Mouse (Mus musculus) CH12.LX (cell line): Measurements from ENCODE around the gene Ift140.

ENCODE experiments used
- CHD2 ChIP-seq: IDR thresholded peaks from 2 replicates; pipeline ENCODE4 v1.6.1; 2011; ENCODE audit warnings: low read length, improper control_type of control experiment
- CTCF ChIP-seq, 2 experiments: IDR thresholded peaks in 1 of 2; conservative IDR thresholded peaks in 1 of 2; 2 replicates each; pipeline ENCODE4 v1.5.1; 2011 to 2012; ENCODE audit warnings: low read depth in 2 of 2, low read length in 2 of 2, improper control_type of control experiment in 1 of 2, inconsistent platforms in 1 of 2, mild to moderate bottlenecking in 1 of 2, moderate library complexity in 1 of 2
- HCFC1 ChIP-seq: IDR thresholded peaks from 2 replicates; pipeline ENCODE4 v1.6.1; 2012; ENCODE audit warnings: low read depth, mild to moderate bottlenecking, inconsistent platforms, low read length, improper control_type of control experiment
- JUN ChIP-seq: IDR thresholded peaks from 2 replicates; pipeline ENCODE4 v1.6.1; 2011; ENCODE audit warnings: low read depth, mild to moderate bottlenecking, low read length, improper control_type of control experiment, moderate library complexity; ENCODE audit not compliant: insufficient read depth
- KAT2A ChIP-seq: IDR thresholded peaks from 2 replicates; pipeline ENCODE4 v1.6.1; 2012; ENCODE audit warnings: low read length, improper control_type of control experiment, inconsistent platforms; ENCODE audit not compliant: insufficient replicate concordance
- MAFK ChIP-seq: IDR thresholded peaks from 2 replicates; pipeline ENCODE4 v1.6.1; 2011; ENCODE audit warnings: low read length, improper control_type of control experiment; ENCODE audit not compliant: insufficient replicate concordance
- MAZ ChIP-seq: IDR thresholded peaks from 2 replicates; pipeline ENCODE4 v1.6.1; 2012; ENCODE audit warnings: low read depth, mild to moderate bottlenecking, inconsistent platforms, low read length, improper control_type of control experiment, moderate library complexity
- POLR2A ChIP-seq: IDR thresholded peaks from 2 replicates; pipeline ENCODE4 v1.6.1; 2011; ENCODE audit warnings: low read depth, mild to moderate bottlenecking, improper control_type of control experiment, low read length
- RAD21 ChIP-seq: IDR thresholded peaks from 2 replicates; pipeline ENCODE4 v1.6.1; 2011; ENCODE audit warnings: low read depth, mild to moderate bottlenecking, low read length, improper control_type of control experiment, moderate library complexity
- SMC3 ChIP-seq: IDR thresholded peaks from 2 replicates; pipeline ENCODE4 v1.6.1; 2011; ENCODE audit warnings: low read depth, low read length, improper control_type of control experiment

- TF ChIP-seq HCFC1 (no peak), JUN (no peak), POLR2A (no peak), RAD21 (no peak), CTCF (conservative IDR thresholded peaks at IDR 0.05 in 1 of 2, IDR thresholded peaks at IDR 0.05 in 1 of 2; ENCODE audit: low read depth in 2 of 2, low read length in 2 of 2) (no peak), SMC3 (no peak), MAZ (no peak), CHD2 (no peak), MAFK (no peak), KAT2A (no peak)
Observed at GRCm38 (mm10) chr17:25068690-25069089, 52.8 kb downstream of the Ift140 start.
